Mouse (Mus musculus) C2C12 (cell line): ENCODE measurements around the gene Agap1. TPM values are rescaled to one million over a fixed set of nuclear protein-coding genes. Genes with fewer than 3 reads are reported as not detected.

ENCODE experiments used
- H3K27me3 ChIP-seq: one replicate; pipeline ENCODE4 v1.6.1; 2011; ENCODE audit not compliant: control insufficient read depth, insufficient read depth, insufficient read length
- H3K36me3 ChIP-seq: one replicate; pipeline ENCODE4 v1.6.1; 2011; ENCODE audit not compliant: control insufficient read depth, insufficient read depth
- H3K4me3 ChIP-seq: one replicate; pipeline ENCODE4 v1.5.1; 2011; ENCODE audit warnings: mild to moderate bottlenecking, control low read depth; ENCODE audit not compliant: poor library complexity, insufficient read depth, severe bottlenecking
- H3K79me2 ChIP-seq: one replicate; pipeline ENCODE4 v1.6.1; 2011; ENCODE audit not compliant: control insufficient read depth, insufficient read depth
- H3K79me3 ChIP-seq: one replicate; pipeline ENCODE4 v1.6.1; 2011; ENCODE audit warnings: low read depth, control low read depth
- H3ac ChIP-seq: one replicate; pipeline ENCODE3; 2011; ENCODE audit warnings: low read depth; ENCODE audit not compliant: control insufficient read depth, insufficient read length
- CEBPB ChIP-seq: IDR thresholded peaks from one replicate; pipeline ENCODE4 v1.6.1; 2011; ENCODE audit warnings: low read depth, mild to moderate bottlenecking, control low read depth, moderate library complexity
- CTCF ChIP-seq: IDR thresholded peaks from one replicate; pipeline ENCODE4 v1.5.1; 2011; ENCODE audit not compliant: control insufficient read depth, insufficient read depth, insufficient read length
- FOSL1 ChIP-seq: IDR thresholded peaks from one replicate; pipeline ENCODE4 v1.8.0; 2011; ENCODE audit warnings: mild to moderate bottlenecking, low read length; ENCODE audit not compliant: poor library complexity, insufficient read depth, severe bottlenecking
- MAX ChIP-seq: IDR thresholded peaks from one replicate; pipeline ENCODE4 v1.6.1; 2011; ENCODE audit warnings: mild to moderate bottlenecking, control low read depth
- MYOD1 ChIP-seq: IDR thresholded peaks from one replicate; pipeline ENCODE4 v1.6.1; 2011; ENCODE audit warnings: low read depth; ENCODE audit not compliant: control insufficient read depth, insufficient read length
- MYOG ChIP-seq: IDR thresholded peaks from one replicate; pipeline ENCODE4 v1.6.1; 2011; ENCODE audit not compliant: control insufficient read depth, insufficient read length; ENCODE audit errors: extremely low read depth
- USF1 ChIP-seq: IDR thresholded peaks from one replicate; pipeline ENCODE4 v1.6.1; 2011; ENCODE audit warnings: low read depth, mild to moderate bottlenecking, control low read depth, moderate library complexity
- polyA plus RNA-seq: library from polyadenylated mRNA; unstranded; fragments of >200 nt; fragmentation: generic; extraction: Trizol; gene quantifications from one replicate; pipeline ENCODE4 v1.2.1, GENCODE M21; 2012; ENCODE audit warnings: missing spikeins

Gene Agap1
- polyA plus RNA-seq, 1 experiment: 14.0 TPM

DNA sequence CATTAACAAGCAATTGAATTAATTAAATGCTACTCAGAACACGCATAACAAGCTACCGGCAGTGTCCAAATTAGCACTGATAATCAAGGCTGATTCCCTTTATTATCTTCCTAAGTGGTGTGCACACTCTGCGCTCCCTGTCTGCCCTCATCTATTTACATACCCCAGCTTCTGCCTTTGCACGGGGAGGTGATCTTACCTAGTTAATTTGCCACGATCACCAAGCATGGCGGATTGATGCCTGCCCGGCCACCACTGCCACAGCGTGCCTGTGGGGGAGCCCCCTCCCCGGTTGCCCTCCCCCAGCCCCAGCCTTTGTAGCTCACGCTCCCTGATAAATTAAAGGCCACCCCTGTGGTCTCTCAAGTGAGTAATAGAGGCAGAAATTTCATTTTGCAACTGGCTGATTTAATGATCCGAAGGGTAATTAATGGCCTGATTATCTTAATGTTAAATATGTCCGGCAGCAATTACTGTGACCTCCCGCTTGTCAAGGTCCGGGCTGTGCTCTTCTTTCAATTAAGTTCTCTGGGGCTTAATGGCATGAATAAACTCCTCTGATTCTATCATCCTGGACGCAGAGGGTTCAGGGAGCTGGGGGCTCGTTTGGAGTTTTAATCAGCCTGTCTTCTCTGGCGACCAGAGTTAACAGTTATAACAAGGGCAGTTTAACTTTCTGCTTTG, 393.9 kb downstream of the Agap1 start:
- Histone ChIP-seq H3K79me3 (no peaks in the 10 kb centered on the region), H3K4me3 (no peak overlapping the region), H3ac (no peak overlapping the region), H3K79me2 (no peaks in the 10 kb centered on the region), H3K27me3 (no peaks in the 10 kb centered on the region), H3K36me3 (peaks cover 3% of the 10 kb centered on the region)
- TF ChIP-seq CTCF (no peak), MYOD1 (no peak), CEBPB (no peak), MAX (no peak), USF1 (no peak), MYOG (no peak), FOSL1 (no peak)

DNA sequence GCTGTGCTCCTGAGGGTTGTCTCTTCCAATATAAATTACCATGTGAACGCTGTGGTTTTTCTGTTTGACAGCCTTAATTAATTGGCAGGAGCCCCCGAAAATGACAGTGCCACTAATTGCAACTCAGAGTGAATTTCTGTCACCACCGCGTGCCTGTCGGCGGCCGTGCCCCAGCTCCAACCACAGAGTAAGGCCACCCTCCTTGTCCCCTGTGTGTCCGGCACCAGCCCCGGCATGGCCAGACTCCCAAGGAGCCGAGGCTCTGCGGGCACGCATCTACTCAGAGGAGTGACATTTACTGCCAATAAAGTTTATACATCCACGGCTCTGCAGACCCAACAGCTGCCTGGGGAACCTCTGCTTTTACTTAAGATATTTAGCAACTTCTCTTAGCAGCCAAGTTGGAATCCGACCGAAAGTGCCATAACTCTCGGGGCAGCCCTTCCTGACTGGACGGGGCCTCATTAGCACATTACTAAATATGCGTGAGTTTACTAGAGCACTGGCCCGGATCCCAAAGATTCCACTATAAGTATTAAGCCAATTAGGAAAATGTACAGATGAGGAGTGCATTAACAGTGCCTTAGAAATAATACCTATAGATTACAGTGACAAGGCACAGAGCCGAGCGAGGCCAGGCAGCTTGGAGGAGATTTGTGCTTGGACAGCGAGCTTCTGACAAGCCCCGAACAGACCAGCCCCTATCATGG, 394.7 kb downstream of the Agap1 start:
- no peaks in the 10 kb centered on the region for H3K79me3 ChIP-seq
- no peak overlapping the region for H3K4me3 ChIP-seq
- no peaks in the 10 kb centered on the region for H3K79me2 ChIP-seq
- no peaks in the 10 kb centered on the region for H3K27me3 ChIP-seq
- H3K36me3 ChIP-seq: peaks cover 3% of the 10 kb centered on the region
- no peak overlapping the region for H3ac ChIP-seq
- TF ChIP-seq CTCF: no peak

DNA sequence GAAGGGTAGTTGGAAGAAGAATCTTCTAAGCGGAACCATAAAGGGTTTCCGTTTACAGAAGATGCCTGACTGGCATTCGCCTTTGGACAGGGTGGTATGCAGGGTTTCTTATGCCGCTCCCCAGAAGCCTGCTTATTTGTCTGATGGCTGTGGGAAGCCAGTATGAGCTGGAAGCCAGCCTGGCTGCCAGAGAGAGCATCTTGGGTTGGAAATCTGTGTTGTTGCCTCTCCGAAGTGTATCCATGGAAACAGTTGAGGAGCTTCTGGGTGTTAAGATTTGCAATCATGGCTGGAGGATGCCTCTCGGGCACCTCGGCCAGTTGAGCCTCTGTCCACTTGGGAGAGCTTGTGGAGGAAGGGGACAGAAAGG, 395.2 kb downstream of the Agap1 start:
- H3K27me3 ChIP-seq: no peaks in the 10 kb centered on the region
- H3K79me3 ChIP-seq: no peaks in the 10 kb centered on the region
- no peak overlapping the region for H3ac ChIP-seq
- no peaks in the 10 kb centered on the region for H3K79me2 ChIP-seq
- H3K4me3 ChIP-seq: no peak overlapping the region
- no peak for TF ChIP-seq MAX
- no peak for TF ChIP-seq MYOG
- TF ChIP-seq CEBPB: no peak
- TF ChIP-seq FOSL1: no peak
- no peak for TF ChIP-seq MYOD1
- TF ChIP-seq USF1: no peak
- TF ChIP-seq CTCF: no peak
- H3K36me3 ChIP-seq: peaks cover 3% of the 10 kb centered on the region

DNA sequence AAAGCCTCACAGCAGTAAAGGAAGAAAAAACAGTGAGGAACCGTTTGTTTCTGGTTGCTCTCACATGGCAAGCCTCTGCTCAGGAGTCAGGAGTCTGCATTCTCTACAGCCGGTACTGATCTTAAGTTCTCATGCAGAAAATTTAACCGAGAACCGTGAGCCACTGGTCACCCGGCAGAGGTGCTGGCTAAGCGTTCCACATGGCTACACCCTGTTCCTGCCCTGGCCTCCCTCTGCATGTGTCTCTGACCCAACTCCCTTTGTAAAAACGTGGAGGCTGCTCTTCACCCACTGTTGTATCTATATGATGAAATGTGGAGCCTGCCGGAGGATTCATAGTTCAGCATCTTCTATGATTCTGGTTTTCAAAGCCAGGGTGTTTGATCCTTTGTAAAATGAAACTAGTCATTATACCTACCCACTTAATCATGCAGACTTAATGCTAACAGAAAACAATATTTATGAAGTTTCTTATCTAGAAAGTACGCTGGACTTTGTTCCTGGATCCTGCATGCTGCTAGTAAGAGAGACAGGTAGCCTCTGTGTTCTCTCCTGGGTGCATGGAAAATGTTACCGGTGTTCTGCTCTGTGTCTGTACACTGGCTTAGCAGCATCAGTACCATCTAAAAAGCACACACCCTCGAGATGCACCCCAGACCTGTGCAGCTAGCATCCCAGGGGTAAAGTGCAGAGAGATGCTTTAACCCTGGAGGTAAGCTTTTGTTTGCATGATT, 396.2 kb downstream of the Agap1 start:
- Histone ChIP-seq H3K79me3 (no peaks in the 10 kb centered on the region), H3K36me3 (peaks cover 3% of the 10 kb centered on the region), H3K4me3 (no peak overlapping the region), H3K79me2 (no peaks in the 10 kb centered on the region), H3ac (no peak overlapping the region), H3K27me3 (no peaks in the 10 kb centered on the region)
- no peak for TF ChIP-seq CTCF
- TF ChIP-seq FOSL1: no peak
- TF ChIP-seq USF1: no peak
- no peak for TF ChIP-seq MYOG
- TF ChIP-seq MAX: no peak
- TF ChIP-seq MYOD1: no peak
- no peak for TF ChIP-seq CEBPB

DNA sequence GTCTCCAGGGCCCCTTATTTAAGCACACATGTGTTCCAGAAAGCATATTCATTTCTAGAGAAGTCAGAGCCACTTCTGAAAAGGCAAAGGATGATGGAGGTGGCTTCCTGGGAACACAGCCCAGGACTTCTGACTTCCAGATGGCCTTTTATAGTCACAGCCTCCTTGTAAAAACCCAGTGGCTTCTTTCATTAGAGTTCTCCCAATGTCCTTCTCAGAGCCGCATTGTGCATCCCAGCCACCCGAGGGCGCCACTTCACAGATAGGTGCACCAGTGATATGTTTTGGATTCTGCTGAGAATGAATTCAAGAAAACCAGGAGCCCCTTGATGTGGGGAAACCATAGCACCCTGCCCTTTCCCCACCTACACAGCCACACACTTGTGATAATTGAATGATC, 404.6 kb downstream of the Agap1 start:
- H3K27me3 ChIP-seq: no peaks in the 10 kb centered on the region
- H3K79me2 ChIP-seq: no peaks in the 10 kb centered on the region
- no peak for TF ChIP-seq MAX
- no peak for TF ChIP-seq CEBPB
- no peak for TF ChIP-seq MYOD1
- TF ChIP-seq FOSL1: no peak
- TF ChIP-seq USF1: no peak
- no peak for TF ChIP-seq MYOG
- TF ChIP-seq CTCF: no peak
- no peaks in the 10 kb centered on the region for H3K79me3 ChIP-seq
- no peak overlapping the region for H3K4me3 ChIP-seq
- H3ac ChIP-seq: no peak overlapping the region
- H3K36me3 ChIP-seq: no peaks in the 10 kb centered on the region

DNA sequence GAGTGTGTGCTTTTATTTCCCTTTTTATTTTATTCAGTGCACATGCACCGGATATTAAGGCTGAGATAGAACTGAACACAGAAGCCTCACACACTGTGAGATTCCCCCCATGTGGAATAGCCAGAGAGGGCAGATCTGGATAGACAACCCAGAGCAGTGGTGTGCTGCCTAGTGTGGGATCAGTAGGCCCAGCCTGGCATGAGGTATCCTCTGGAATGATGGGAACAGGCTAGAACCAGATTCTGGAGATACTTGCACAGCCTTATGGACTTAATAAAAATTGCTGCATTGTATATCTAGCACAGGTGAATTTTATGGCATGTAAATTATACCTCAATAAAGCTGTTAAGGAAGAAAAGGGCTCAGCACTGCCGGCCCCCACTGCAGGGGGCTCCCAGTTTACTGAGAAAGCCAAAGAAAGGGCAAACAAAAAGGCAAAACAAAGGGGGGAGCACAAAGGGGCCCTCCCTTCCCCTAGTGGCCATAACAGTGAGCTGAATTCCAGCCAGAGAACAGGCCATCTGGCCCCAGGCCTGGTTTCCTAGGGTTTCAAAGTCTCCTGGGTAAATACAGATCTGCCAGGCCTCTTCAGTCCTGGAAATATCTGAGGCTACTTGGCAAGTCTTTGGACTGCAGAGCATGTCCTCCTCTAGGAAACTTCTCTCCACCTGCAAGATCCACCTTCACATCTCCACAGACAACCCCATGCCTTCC, 405.6 kb downstream of the Agap1 start:
- no peak for TF ChIP-seq FOSL1
- TF ChIP-seq MYOG: no peak
- no peak for TF ChIP-seq MAX
- TF ChIP-seq USF1: no peak
- TF ChIP-seq CTCF: no peak
- TF ChIP-seq MYOD1: no peak
- no peak for TF ChIP-seq CEBPB

More for the DNA sequence above, 405.6 kb downstream of the Agap1 start:
- Histone ChIP-seq H3K4me3 (no peak overlapping the region), H3K79me2 (no peaks in the 10 kb centered on the region), H3ac (no peak overlapping the region), H3K27me3 (no peaks in the 10 kb centered on the region), H3K36me3 (no peaks in the 10 kb centered on the region), H3K79me3 (no peaks in the 10 kb centered on the region)
